Mouse (Mus musculus) c-Kit-positive CD71-positive TER-119-positive erythroid progenitor cells, embryonic 14.5 days (primary cell): ENCODE measurements around the gene Zdhhc3.

ENCODE experiments used
- DNase-seq: peaks from one replicate; pipeline ENCODE4 v3.0.0-alpha.2; 2013; ENCODE audit warnings: low spot score

The Zdhhc3 gene

GRCm38 (mm10) chr9:123112805-123113521 is at the start of gene Zdhhc3, which contains the start of gene Exosc7:
Zdhhc3 (minus strand) TSS chr9:123113205.
Exosc7 (plus strand) TSS chr9:123113215.
- peak; percentile 81 for DNase-seq

- DNase-seq, result no peak
Measured at GRCm38 (mm10) chr9:123161792-123162191, 48.8 kb upstream of the Zdhhc3 start.

GRCm38 (mm10) chr9:123159330-123159729 is 46.3 kb upstream of the Zdhhc3 start:
- peak; percentile 66 for DNase-seq

GRCm38 (mm10) chr9:123158125-123158836 is 45.3 kb upstream of the Zdhhc3 start:
- DNase-seq, result peak; percentile 51

GRCm38 (mm10) chr9:123157699-123158098 is 44.7 kb upstream of the Zdhhc3 start:
- no peak for DNase-seq

- no peak for DNase-seq
Measured at GRCm38 (mm10) chr9:123156910-123157361, 43.9 kb upstream of the Zdhhc3 start.

- no peak for DNase-seq
Measured at GRCm38 (mm10) chr9:123153121-123153520, 40.1 kb upstream of the Zdhhc3 start.

GRCm38 (mm10) chr9:123152026-123152425 is 39.0 kb upstream of the Zdhhc3 start:
- no peak for DNase-seq

- DNase-seq, result no peak
Measured at GRCm38 (mm10) chr9:123151561-123151960, 38.6 kb upstream of the Zdhhc3 start.

GRCm38 (mm10) chr9:123150241-123151020 is 37.4 kb upstream of the Zdhhc3 start, which contains the start of gene Clec3b:
Clec3b (plus strand) TSS chr9:123150946.
- no peak for DNase-seq

- no peak for DNase-seq
Measured at GRCm38 (mm10) chr9:123148430-123148829, 35.4 kb upstream of the Zdhhc3 start.

GRCm38 (mm10) chr9:123139887-123140614 is 27.0 kb upstream of the Zdhhc3 start:
- no peak for DNase-seq

- no peak for DNase-seq
Measured at GRCm38 (mm10) chr9:123138891-123139474, 26.0 kb upstream of the Zdhhc3 start.

- no peak for DNase-seq
Measured at GRCm38 (mm10) chr9:123136953-123137682, 24.1 kb upstream of the Zdhhc3 start.

- DNase-seq, result no peak
Measured at GRCm38 (mm10) chr9:123132994-123133393, 20.0 kb upstream of the Zdhhc3 start.

GRCm38 (mm10) chr9:123127663-123128062 is 14.7 kb upstream of the Zdhhc3 start:
- no peak for DNase-seq

- DNase-seq, result peak; percentile 26
Measured at GRCm38 (mm10) chr9:123124413-123124981, 11.5 kb upstream of the Zdhhc3 start.

- peak; percentile 47 for DNase-seq
Measured at GRCm38 (mm10) chr9:123123571-123124412, 10.8 kb upstream of the Zdhhc3 start.

GRCm38 (mm10) chr9:123123017-123123416 is 10.0 kb upstream of the Zdhhc3 start:
- no peak for DNase-seq
